Mouse (Mus musculus): ENCODE measurements around the gene Adipor1. TPM values are rescaled to one million over a fixed set of nuclear protein-coding genes. Genes with fewer than 3 reads are reported as not detected.
A peak's percentile ranks its signal among the peaks of the same experiment; 100 is the strongest.
"Not testable (repeated sequence)": the region's sequence is repeated elsewhere in the genome, so short reads cannot be mapped to it uniquely, and the experiment has no call there.

The Adipor1 gene
- polyA plus RNA-seq, 1 experiment from 2014 or later = 65.1 TPM

GRCm38 (mm10) chr1:134433002-134433401 is 17.8 kb downstream of the Adipor1 start:
- Histone ChIP-seq H3K9ac (no peak overlapping the region), H3K27ac (no peak overlapping the region), H3K4me1 (no peaks in the 10 kb centered on the region), H3K9me3 (no peaks in the 10 kb centered on the region), H3K4me2 (no peak overlapping the region), H3K36me3 (replicated peaks) (peaks cover 50% of the 10 kb centered on the region), H3K4me3 (replicated peaks) (no peak overlapping the region), H3K27me3 (no peaks in the 10 kb centered on the region)
- no peak for ATAC-seq (ENCODE audit: low FRiP score)
- 87% methylated on average over 10 of the region's 10 CpGs for WGBS

DNA sequence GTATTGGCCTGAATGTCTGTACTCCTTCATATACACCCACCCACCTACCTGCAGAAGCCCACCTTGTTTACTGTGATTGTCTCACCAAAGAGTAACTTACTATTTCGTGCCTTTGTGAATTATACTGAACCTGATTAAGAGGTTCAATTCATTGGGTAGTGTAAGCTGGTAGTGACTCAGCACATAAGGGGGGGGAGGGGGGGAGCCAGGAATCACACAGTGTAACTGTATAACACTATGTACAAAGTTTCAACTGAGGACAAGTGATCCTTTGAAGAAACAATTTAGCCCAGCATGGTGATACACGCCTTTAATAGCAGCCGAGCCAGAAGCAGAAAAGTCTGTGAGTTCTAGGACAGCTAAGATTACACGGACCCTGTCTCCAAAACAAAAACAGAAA is 18.3 kb downstream of the Adipor1 start:
- no peaks in the 10 kb centered on the region for H3K4me1 ChIP-seq
- H3K27me3 ChIP-seq = no peaks in the 10 kb centered on the region
- peaks cover 46% of the 10 kb centered on the region for H3K36me3 ChIP-seq (replicated peaks)
- no peak overlapping the region for H3K4me3 ChIP-seq (replicated peaks)
- no peak for ATAC-seq (ENCODE audit: low FRiP score)
- H3K4me2 ChIP-seq = no peak overlapping the region
- H3K9me3 ChIP-seq = no peaks in the 10 kb centered on the region
- H3K27ac ChIP-seq = no peak overlapping the region
- WGBS = 92% methylated on average over 4 of the region's 4 CpGs
- no peak overlapping the region for H3K9ac ChIP-seq

DNA sequence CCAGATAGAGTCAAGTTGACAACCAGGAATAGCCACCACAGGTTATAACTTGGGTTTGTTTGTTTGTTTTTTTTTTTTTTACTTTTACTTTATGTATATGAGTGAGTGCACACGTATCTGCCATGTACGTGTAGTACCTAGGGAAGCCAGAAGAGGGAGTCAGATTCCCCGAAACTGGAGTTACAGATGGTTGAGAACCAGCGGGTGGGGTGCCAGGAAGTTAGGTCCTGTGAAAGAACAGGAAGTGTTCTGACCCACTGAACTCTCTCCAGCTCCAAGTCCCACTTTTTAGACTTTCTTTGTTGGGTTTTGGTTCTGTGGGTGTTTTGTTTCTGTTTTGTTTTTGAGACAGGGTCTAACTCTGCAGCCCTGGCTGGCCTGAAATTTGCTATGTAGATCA is 20.2 kb downstream of the Adipor1 start:
- Histone ChIP-seq H3K9ac (no peak overlapping the region), H3K36me3 (replicated peaks) (peaks cover 30% of the 10 kb centered on the region), H3K9me3 (no peaks in the 10 kb centered on the region), H3K4me3 (replicated peaks) (no peak overlapping the region), H3K27me3 (no peaks in the 10 kb centered on the region), H3K27ac (no peak overlapping the region), H3K4me1 (no peaks in the 10 kb centered on the region), H3K4me2 (no peak overlapping the region)
- ATAC-seq (ENCODE audit: low FRiP score) = no peak
- WGBS = 24% methylated on average over 4 of the region's 4 CpGs

DNA sequence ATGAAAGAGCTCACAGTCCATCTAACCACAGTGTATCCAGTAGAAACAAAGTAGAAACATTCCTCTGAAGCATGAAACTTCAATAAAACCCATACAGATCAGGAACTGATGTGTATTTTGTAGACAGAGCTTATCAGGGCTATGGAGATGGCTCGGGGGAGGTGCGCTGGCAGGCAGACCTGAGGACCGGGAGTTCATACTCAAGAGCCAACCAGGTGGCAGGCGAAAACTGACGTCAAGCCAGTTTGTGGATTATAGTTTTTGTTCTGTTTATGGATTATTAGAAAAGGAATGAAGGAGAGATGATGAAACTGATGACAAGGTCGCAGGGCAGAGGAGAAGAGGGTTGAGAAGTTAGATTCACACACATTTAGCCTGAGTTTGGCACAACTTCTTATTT is 25.3 kb downstream of the Adipor1 start:
- no peak for ATAC-seq (ENCODE audit: low FRiP score)
- Histone ChIP-seq H3K27me3 (no peaks in the 10 kb centered on the region), H3K4me2 (no peak overlapping the region), H3K9ac (no peak overlapping the region), H3K4me3 (replicated peaks) (no peak overlapping the region), H3K9me3 (no peaks in the 10 kb centered on the region), H3K36me3 (replicated peaks) (no peaks in the 10 kb centered on the region), H3K4me1 (no peaks in the 10 kb centered on the region), H3K27ac (no peak overlapping the region)
- 92% methylated on average over 6 of the region's 6 CpGs for WGBS

- not testable (repeated sequence) for H3K36me3 ChIP-seq (replicated peaks); H3K4me2 ChIP-seq; H3K9me3 ChIP-seq; H3K27me3 ChIP-seq; H3K4me3 ChIP-seq (replicated peaks); H3K4me1 ChIP-seq; ATAC-seq (ENCODE audit: low FRiP score); H3K27ac ChIP-seq; H3K9ac ChIP-seq
- WGBS = 93% methylated on average over 8 of the region's 10 CpGs
Observed at GRCm38 (mm10) chr1:134441737-134442136, 26.6 kb downstream of the Adipor1 start.

DNA sequence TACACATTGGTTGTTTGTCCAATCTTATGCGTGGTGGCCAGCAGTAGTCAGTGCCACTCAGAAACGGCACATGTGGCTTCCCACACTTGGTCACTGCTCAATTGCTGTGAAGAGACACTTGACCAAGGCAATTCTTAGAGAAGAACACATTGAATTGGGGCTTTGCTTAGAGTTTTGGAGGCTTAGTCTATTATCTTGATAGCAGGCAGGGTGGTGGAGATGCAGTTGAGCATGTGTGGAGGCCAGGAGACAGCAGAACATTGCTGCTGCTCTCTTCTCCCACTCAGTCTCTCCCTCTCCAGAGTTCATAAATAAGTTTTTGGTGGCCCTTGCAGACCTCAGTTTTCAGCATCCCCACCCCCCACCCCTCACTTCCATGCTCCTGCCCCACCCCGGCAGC is 27.2 kb downstream of the Adipor1 start:
- no peak overlapping the region for H3K4me2 ChIP-seq
- no peaks in the 10 kb centered on the region for H3K4me1 ChIP-seq
- no peak overlapping the region for H3K9ac ChIP-seq
- WGBS = 98% methylated on average over 3 of the region's 3 CpGs
- no peak overlapping the region for H3K27ac ChIP-seq
- H3K4me3 ChIP-seq (replicated peaks) = no peak overlapping the region
- H3K27me3 ChIP-seq = no peaks in the 10 kb centered on the region
- H3K9me3 ChIP-seq = no peaks in the 10 kb centered on the region
- no peak for ATAC-seq (ENCODE audit: low FRiP score)
- no peaks in the 10 kb centered on the region for H3K36me3 ChIP-seq (replicated peaks)

- 90% methylated on average over 1 of the region's 1 CpGs for WGBS
- not testable (repeated sequence) for H3K27me3 ChIP-seq; H3K4me1 ChIP-seq; H3K27ac ChIP-seq; ATAC-seq (ENCODE audit: low FRiP score); H3K36me3 ChIP-seq (replicated peaks); H3K9me3 ChIP-seq; H3K9ac ChIP-seq; H3K4me3 ChIP-seq (replicated peaks); H3K4me2 ChIP-seq
Observed at GRCm38 (mm10) chr1:134443288-134443687, 28.1 kb downstream of the Adipor1 start.

GRCm38 (mm10) chr1:134445418-134445817 is 30.2 kb downstream of the Adipor1 start:
- 89% methylated on average over 2 of the region's 2 CpGs for WGBS

DNA sequence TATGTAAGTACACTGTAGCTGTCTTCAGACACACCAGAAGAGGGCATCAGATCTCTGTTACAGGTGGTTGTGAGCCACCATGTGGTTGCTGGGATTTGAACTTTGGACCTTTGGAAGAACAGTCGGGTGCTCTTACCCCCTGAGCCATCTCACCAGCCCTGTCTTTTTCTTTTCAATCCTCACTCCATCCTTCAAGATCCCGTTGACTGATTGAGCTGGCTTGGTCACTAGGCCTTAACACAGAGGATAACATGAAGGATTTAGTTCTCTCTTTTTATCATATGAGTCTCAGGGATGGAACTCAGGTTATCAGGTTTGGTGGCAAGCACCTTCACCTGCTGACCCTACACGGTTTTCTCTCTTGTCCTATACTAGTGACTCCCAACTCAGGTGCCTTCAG is 33.4 kb downstream of the Adipor1 start:
- not testable (repeated sequence) for H3K27me3 ChIP-seq; H3K36me3 ChIP-seq (replicated peaks); H3K9me3 ChIP-seq; H3K4me1 ChIP-seq; H3K27ac ChIP-seq; H3K4me2 ChIP-seq; ATAC-seq (ENCODE audit: low FRiP score); H3K4me3 ChIP-seq (replicated peaks); H3K9ac ChIP-seq
- WGBS = 72% methylated on average over 3 of the region's 3 CpGs

More at GRCm38 (mm10) chr1:134445418-134445817, 30.2 kb downstream of the Adipor1 start:
- ATAC-seq (ENCODE audit: low FRiP score) = no peak
- Histone ChIP-seq H3K4me2 (no peak overlapping the region), H3K9me3 (no peaks in the 10 kb centered on the region), H3K4me3 (replicated peaks) (no peak overlapping the region), H3K9ac (no peak overlapping the region), H3K27ac (no peak overlapping the region), H3K4me1 (no peaks in the 10 kb centered on the region), H3K36me3 (replicated peaks) (no peaks in the 10 kb centered on the region), H3K27me3 (no peaks in the 10 kb centered on the region)

DNA sequence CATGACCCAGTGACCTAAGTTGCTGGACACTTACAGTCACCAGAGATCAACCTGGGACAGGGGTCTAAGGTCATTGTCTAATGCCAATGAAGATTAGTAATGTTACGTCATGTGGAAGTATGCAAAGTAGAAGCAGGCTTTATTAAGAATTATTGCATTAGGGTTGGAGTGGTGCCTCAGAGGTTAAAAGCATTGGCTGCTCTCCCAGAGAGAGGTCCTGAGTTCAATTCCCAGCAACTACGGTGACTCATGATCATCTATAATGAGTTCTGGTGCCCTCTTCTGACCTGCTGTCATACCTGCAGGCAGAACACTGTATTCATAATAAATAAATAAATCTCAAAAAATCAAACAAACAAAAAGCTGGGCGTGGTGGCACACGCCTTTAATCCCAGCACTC is 35.0 kb downstream of the Adipor1 start:
- H3K9me3 ChIP-seq = no peaks in the 10 kb centered on the region
- H3K4me3 ChIP-seq (replicated peaks) = no peak overlapping the region
- H3K36me3 ChIP-seq (replicated peaks) = no peaks in the 10 kb centered on the region
- H3K27me3 ChIP-seq = peaks cover 5% of the 10 kb centered on the region; the same call in 1 of the 2 replicates
- H3K4me1 ChIP-seq = peaks cover 6% of the 10 kb centered on the region; the same call in 1 of the 2 replicates
- no peak overlapping the region for H3K27ac ChIP-seq
- no peak overlapping the region for H3K4me2 ChIP-seq
- ATAC-seq (ENCODE audit: low FRiP score) = no peak
- 92% methylated on average over 4 of the region's 4 CpGs for WGBS
- no peak overlapping the region for H3K9ac ChIP-seq

GRCm38 (mm10) chr1:134450986-134451385 is 35.8 kb downstream of the Adipor1 start:
- no peak for ATAC-seq (ENCODE audit: low FRiP score)
- WGBS = 45% methylated on average over 3 of the region's 3 CpGs
- H3K4me3 ChIP-seq (replicated peaks) = no peak overlapping the region

DNA sequence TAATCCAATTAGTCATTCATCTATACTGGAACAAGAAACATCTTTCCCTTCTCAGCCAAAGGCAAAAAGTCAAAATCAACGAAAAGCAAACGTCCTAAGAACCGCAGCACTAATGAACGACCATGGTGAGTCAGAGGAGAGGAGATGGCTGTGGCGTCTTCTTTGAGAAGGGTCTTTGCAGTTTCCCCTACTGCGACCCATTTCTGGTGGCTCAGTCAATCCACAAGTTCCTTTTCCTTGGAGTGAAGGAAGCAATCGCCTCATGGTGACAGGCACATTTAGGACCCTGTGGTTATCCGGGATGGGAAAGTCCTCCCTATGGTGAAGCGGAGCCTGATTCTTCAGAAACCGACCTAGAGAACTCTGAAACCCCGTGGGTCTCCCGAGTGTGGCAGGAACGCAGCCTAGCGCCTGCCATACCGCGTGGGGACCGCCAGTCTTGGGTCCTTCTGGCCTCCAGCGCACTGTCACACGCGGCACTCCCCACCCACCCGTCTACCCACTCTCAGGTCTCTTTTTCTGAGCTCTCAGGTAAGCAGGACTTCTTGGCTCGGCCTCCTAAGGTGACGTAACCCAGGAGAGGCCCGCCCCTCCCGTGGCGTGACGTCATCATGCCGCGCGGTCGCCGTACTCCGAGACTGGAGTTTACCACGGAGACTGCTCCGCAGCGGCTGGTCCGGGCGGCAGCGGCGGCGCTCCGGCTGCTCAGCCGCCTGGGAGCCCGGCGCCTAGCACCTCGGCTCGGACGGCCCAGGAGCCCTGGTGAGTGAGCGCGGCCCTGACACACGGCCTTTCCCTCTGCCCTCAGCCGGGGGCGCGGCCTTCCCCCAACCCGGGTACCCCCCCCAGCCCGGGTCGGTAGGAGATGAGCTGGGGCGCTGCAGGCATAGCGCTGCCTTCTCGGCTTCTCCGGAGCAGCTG is 40.0 kb downstream of the Adipor1 start, which contains the start of gene Klhl12:
Gene Klhl12 (plus strand): TSS at position 628 of the 921 bp plus-strand sequence.
- WGBS = 1% methylated on average over 55 of the region's 61 CpGs

More at GRCm38 (mm10) chr1:134450986-134451385, 35.8 kb downstream of the Adipor1 start:
- Histone ChIP-seq H3K9me3 (no peaks in the 10 kb centered on the region), H3K36me3 (replicated peaks) (no peaks in the 10 kb centered on the region), H3K4me2 (no peak overlapping the region), H3K4me1 (peaks cover 9% of the 10 kb centered on the region), H3K27me3 (peaks cover 5% of the 10 kb centered on the region; the same call in 1 of the 2 replicates), H3K9ac (no peak overlapping the region), H3K27ac (no peak overlapping the region)

DNA sequence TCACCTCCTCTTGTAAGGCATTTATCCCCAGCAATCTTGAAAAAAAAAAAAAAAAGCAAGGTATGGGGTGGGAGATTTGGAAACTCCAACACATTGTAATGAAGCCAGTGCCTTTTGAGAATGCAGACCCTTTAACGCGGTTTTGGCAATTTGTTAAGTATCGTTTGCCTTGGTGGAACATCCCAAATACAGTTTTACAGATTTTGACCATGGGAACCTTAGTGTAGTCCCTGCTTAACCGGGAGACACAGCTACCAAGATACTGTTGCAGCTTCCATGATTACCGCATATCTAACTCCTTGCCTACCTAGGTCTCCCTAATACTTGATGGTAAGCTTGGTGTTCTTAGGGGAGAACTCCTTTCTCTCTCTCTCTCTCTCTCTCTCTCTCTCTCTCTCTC is 40.9 kb downstream of the Adipor1 start:
- ATAC-seq (ENCODE audit: low FRiP score) = no peak
- Histone ChIP-seq H3K27me3 (peaks cover 5% of the 10 kb centered on the region; the same call in 1 of the 2 replicates), H3K36me3 (replicated peaks) (peaks cover 16% of the 10 kb centered on the region), H3K4me2 (peak overlapping the region; percentile 79), H3K9ac (peak overlapping the region; percentile 88), H3K4me3 (replicated peaks) (peak overlapping the region; percentile 87), H3K4me1 (peaks cover 16% of the 10 kb centered on the region), H3K27ac (no peak overlapping the region), H3K9me3 (no peaks in the 10 kb centered on the region)
- WGBS = 21% methylated on average over 5 of the region's 5 CpGs

More for the DNA sequence above, 40.0 kb downstream of the Adipor1 start, which contains the start of gene Klhl12:
- peak within 1 kb of the TSS; percentile 87 for H3K4me3 ChIP-seq (replicated peaks)
- peaks cover 9% of the 10 kb centered on the region for H3K36me3 ChIP-seq (replicated peaks)
- H3K4me2 ChIP-seq = peak within 1 kb of the TSS; percentile 79
- H3K4me1 ChIP-seq = peaks cover 16% of the 10 kb centered on the region
- H3K27ac ChIP-seq = peak within 1 kb of the TSS; percentile 63
- peaks cover 5% of the 10 kb centered on the region; the same call in 1 of the 2 replicates for H3K27me3 ChIP-seq
- peak; percentile 96 for ATAC-seq (ENCODE audit: low FRiP score)
- H3K9me3 ChIP-seq = no peaks in the 10 kb centered on the region
- H3K9ac ChIP-seq = peak within 1 kb of the TSS; percentile 88
